Mouse (Mus musculus) ovary, postnatal 14 days (tissue): ENCODE measurements around the gene Cnfn.

ENCODE experiments used
- DNase-seq: peaks from one replicate; pipeline ENCODE4 v3.0.0; 2022; ENCODE audit warnings: low spot score

Cnfn gene

DNA sequence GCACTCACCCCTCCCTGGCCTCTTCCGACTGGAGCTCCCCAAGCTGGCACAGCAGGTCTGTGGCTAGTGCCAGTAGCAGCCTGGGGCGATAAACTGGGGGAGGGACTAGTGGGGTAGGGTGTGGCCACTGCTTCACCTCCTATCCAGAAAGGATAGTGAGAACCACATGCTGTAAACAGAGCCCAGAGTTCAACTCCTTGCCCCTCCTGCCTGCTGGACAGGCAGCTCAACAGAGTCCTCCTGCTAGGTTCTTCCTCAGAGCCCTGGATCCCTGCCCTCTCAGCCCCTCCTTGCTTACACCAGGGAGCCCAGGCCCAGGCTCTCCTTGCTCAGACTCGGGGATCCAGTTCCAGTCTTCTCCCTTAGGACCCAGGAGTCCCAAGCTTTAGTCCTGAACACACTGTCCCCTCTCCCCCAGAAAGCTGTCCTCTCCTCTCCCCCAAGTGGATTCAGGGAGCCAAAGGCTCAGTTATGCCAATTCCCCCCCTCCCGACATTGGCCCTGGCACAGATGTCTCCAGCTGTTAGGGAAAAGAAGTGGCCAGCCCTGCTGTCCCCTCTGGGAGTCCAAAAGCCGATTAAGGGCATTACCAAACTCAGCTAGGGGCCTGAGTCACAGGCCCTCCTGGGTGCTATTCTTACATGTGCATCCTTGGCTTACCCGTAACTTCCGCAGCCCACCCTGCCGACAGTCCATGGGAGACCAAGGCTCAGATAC lies 20.7 kb upstream of the Cnfn start:
- peak; percentile 46 for DNase-seq

DNA sequence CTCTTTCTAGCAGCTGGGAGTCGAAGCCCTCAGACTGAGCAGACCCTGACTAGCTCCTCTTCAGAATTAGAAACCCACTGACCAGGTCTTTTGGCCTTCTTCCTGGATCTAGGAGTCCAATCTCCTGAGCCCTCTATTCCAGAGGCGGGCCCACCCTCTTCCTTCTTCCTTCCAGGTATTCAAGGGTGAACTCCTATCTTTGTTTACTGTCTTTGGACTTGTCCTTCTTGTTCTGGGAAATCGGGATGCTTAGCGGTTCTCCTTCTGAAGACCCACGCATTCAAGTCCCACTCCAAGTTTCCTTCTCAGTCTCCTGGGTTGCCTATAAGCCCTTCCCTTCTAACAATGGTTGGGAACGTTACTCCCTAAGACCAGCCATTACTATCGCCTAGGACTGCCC lies 19.4 kb upstream of the Cnfn start:
- DNase-seq = no peak

DNA sequence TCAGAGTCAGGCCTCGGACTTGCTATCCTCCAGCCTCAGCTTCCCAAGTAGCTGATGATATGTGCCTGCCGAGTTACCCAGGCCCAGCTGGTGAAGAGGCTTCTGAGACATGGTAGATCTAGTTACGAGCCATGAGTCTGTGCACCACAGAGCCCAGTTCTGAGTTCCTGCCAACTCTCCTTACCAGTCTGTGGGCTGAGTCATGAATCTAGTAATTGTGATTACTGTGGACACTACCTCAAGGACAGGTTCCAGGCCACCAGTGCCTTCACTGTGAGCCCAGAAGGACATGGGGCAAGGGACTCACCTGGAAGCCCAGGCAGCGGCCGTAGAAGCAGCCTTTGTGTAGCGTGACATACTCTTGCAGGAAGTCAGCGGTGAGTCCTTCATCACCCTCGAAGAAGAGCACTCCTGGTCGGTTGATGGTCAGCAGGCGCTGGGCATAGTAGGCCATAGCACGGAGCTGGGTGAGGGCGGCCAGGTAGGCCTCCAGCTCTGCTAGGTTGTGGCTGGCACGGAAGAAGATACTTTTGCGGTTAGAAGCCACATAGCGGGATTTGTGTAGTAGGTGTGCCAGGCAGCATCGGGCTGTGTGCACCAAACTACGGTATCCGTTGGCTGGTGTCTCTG lies 18.4 kb upstream of the Cnfn start:
- DNase-seq = no peak

DNA sequence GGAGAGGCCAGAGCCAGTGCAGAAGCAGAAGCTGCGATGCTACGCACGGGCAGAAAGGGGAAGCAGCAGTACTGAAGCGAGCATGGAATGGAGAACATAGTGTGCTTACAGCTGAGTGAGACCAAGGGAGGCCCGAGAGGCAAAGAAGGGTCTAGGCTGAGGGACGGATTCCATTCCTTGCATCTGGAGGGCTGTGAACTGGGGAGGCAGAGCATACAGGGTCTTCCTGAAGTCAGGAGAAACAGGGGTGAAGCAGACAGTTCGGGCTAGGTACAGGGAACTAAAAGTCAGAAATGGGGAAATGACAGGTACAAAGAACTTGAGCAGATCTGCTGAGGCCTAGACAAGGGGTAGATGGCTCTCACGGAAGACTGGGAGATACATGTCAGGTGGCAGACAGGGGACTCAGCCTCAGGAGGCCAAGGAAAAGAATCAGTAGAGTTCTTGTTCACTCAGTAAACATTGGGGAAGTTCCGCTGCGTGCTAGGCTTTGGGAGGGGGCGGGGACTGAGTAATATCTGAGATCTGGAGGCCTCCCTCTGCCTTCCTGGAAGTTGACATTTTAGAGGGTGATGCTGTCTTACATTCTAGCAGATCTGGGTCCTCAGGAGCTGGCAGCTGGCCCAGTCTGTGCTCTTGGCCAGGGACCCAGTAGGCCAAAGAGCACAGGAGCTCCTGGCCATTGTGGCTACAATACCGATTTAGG lies 16.5 kb upstream of the Cnfn start:
- DNase-seq = peak; percentile 64

DNA sequence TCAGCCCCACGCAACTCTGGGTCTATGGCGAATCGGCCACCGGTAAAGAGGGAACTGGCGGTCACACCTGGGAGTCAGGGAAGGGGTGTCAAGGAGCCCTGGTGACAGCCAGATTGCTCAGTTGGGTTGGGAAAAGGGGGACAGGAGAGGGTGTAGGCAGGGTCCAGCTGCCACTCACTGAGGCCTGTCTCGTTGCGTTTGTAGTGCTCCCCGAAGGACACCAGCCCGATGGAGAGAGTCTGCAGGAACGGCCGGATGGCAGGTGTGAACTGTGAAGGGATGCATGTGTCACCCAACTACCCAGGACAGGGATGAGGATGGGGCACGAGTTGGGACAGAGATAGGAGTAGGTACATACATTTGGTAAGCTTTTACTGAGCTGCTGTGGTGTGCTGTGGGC lies 15.7 kb upstream of the Cnfn start:
- DNase-seq = no peak

DNA sequence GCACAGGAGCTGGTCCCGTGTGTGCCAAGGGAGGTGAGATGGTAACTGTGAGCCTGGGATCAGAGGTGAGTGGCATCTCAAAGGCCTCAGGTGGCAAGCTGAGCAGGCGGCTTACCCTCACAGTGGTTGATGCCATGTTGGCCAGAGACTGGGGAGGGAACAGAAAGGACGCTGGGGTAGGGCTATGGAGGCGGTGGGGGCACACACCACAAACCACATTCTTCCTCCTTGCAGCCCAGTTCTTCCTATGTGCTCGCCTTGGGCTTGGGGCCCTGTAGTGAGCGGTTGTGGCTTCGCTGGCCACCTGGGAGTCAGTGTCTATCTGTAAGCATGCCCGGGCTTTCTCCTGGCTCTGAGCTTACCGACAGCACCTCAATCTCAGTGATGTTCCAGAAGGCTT lies 15.3 kb upstream of the Cnfn start:
- no peak for DNase-seq

DNA sequence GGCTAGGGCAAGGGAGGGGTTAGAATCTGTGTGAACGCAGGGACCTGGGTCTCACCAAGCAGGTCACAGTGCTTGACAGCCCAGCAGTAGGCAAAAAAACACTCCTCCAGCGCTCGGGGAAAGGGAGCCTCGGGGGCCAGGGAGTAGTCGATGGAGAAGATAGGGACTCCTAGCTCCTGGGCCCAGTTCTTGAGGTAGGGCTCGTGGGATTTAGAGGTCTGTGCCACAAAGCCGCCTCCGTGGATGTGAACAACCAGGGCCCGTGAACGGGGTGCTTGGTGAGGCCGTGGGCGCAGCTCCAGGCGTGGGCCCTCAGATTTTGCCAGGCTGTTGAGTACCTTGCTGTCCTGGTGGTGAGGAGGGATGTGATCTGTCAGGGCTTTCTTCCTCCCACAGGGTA lies 14.8 kb upstream of the Cnfn start:
- DNase-seq = no peak

DNA sequence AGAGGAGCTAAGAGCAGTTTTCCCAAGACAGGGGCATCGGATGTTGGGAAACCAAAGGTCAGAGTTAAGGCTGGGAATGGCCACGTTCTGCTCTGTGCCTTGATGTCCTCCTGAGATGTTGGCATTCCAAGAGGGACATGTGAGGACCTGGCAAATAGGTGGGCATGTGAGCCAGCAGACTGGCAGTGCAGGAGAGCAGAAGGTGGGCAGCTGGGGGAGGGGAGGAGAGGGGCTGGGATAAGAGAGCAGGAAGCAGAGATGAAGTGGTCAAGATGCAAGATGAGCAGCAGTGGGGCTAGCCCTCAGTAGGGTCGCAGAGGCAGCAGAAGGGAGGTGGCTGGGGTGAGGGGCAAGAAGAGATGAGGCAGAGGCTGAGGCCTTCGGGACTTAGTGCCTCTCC lies 14.4 kb upstream of the Cnfn start:
- DNase-seq = no peak

DNA sequence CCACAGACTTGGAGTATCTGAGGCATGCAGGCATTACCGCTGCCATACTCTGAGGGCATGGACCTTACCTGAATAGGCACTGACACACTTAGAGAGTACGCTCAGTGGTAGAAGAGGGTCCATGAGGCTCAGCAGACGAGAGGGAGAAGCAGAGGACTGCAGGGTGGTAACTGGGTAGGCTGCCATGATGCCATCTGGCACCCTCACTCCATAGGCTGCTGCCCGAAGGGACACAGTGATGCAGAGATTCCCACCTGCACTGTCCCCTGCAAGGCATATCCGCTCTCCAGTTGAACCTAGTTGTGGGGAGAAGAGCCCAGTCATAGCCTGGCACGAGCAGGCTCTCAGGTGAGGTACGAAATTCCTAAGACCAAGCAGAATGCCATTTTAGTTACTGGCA lies 13.9 kb upstream of the Cnfn start:
- DNase-seq = no peak

DNA sequence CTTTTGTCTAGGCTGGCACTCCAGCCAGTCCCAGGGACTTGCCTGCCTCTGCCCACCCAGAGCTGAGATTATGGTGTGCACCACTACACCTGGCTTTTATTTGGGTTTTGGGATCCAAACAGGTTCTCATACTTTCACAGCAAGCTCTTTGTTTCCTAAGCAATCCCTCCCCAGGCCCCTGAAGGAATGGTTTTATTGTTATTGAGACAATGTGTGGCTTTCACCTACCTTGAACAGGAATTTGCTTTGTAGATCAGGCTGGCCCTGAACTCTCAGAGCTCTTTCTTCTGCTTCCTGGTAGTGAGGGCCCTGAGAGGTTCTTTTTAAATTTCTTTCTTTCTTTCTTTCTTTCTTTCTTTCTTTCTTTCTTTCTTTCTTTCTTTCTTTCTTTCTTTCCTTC lies 13.0 kb upstream of the Cnfn start:
- DNase-seq = no peak

DNA sequence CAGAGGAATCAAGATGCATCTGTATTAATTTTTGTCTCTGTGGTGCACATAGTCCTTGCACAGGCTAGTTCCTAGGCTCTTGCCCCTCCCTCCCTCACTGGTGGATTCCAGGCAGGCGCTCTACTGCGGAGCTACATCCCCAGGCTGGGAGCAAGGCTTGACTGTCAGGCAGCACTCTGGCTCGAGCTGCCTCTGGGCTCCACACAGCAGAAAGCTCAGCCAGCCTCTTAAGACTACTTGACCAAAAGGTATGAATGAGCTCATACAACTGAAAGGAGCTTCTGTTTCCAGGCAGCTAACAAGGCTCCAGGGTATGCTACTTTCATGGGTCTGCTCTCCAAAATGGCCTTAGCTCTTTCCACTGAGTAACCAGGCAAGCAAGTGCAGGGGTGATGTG lies 11.8 kb upstream of the Cnfn start:
- DNase-seq = no peak

DNA sequence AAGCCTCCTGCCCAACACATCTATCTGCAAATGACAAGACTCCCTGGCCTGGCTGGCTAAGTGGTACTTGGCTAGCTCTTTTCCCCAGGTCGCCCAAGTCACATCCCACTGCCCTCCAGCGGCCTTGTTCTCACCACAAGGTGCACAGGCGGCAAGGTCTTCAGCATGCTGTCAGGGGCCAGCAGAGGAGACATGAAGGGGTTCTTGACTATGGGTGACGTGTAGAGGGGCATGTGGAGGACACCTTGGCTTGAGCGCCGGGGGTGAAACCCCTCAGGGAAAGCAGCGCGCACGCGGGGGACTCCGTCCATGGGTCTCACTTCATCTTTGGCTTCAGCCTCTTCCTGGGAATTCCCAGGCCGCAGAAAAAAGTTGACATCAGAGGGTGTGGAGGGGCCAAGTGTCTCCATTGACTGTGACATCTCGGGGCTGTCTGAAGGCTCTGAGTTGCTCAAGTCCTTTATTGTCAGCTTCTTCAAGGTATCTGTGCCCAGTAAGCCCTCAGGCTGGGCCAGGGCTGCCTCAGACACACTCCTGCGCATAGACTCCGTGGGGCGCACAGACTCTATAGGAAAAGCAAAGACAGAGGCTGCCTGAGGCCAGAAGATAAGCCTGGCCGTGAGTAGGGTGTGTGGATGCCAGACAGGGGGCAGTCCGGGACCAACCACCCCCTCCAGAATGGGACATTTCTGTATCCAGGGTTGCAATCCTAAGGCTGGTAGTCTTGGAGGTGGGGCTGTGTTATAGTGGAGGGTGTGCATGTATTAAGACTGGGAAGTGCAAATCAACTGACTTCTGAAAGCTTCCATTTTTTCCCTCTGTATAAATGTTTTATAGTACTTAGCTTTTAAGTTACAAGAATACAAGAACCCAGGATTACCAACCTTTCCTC lies 11.1 kb upstream of the Cnfn start:
- no peak for DNase-seq

DNA sequence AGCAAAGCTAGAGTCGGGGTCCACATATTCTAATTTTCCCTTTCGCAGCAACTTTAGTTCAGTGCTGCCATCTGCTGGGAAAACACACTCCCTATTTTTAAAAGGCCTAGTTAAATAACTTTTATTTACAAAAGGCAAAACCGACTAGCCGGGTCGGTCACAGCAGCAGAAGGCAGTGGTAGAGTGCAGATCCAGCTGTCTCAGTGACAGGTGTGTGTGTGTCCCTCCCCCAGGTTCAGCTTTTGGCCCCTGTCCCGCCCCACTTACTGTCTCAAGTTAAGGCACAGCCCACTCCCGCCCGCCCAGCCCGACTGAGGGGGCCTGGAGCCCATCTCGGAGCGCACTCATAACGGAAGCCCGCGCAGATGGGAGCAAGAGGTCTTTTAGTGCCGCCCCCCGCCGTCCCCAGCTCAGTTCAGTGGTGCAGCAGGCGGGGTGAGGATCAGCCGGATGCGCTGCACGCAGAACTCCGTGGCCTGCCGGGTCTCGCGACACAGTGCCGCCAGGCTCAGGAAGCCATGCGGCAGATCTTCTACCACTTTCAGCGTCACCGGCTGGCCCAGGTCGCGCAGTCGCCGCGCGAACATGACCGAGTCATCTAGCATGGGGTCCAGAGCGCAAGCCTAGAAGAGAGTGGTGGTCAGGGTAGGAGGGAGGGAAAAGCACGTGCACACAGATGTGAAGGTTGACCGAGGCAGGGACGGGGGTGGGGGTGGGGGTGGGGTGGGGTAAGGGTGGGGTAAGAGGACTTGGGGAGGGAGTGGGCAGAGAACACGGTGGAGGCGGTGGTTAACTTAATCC lies 10.2 kb upstream of the Cnfn start:
- DNase-seq = peak; percentile 43

DNA sequence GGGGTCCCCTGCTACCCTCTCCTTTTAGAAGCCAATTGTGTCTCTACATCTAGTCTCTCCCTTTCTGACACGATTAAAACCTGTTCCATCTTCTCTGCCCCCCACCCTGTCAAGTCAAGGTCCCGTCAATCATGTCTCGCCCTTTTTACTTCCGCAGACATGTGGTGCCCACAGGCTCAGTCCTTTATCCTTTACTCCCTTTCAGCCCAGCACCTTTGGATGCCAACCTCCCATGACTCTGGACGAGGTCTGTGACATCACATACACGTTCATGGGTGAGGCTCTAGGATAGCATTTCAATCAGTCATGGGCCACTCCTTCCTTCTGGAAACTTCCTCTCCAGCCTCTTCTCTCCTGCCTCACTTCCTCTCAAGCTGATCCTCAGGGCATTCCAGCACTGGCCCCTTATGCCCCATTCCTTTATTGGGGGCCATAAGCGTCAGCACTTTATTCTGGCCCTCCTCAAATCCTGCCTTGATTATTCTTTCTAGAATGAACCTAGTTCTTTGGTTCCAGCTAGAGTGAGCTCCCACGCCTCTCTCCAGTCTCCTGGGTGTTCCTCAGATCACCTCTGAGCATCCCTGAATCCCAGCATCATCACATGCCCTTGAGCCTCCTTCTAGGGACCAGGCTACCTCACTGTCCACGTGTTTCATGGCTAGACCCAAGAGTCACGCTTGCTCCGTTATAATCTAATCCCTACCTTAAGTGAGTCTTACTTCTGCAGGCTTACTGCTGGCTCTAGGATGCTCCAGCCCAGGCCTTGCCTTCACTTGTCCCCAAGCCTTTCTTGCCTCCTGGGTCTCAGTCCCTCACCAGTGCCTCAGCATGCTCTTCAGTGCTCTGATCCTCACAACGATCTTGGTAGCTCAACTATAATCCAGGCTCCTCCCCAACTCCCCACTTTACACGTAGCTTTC lies 8.9 kb upstream of the Cnfn start:
- no peak for DNase-seq

DNA sequence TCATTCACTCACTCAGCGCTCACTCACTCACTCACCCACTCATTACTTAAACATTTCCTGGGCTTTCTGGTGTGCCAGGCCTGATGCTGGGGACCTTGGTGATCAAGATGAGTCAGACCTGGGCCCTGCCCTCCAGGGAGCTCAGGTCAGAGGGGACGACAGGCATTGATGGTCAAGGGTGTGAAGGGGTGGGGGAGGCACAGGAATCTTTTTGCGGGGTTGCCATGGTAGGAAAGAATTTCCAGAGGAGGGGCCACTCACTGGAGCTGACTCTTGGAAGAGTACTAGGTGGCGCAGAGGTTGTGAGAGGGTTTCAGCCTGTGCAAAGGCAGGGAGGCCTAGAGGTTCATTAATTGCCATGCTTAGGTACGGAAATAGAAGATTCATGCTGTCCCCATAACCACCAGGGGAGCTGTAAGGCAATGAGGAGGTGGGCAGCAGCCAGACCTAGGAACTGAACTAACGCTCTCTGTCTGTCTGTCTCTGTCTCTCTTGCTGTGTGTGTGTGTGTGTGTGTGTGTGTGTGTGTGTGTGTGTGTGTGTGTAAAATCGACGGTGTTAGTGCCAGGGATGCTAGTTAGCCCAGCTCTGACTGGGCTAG lies 7.7 kb upstream of the Cnfn start:
- no peak for DNase-seq

DNA sequence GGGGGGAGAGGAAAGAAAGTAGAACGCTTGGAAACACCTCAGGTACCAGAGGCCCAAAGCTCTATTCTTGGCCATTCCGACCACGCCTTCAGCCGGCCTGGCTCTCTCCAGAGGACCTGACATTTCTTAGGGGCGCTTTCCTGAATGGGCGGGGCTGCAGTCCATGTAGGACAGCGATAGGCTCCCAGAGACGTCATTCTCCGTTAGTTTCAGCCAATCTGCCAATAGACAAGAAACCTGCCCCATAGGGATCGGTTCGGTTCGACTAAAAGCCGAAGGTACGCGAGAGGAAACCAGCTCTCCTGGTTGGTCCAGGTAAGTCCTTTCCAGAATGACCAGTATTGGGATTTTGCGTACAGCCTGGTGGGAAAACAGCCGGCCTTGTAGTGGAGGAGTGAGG lies 7.0 kb upstream of the Cnfn start:
- peak; percentile 78 for DNase-seq

DNA sequence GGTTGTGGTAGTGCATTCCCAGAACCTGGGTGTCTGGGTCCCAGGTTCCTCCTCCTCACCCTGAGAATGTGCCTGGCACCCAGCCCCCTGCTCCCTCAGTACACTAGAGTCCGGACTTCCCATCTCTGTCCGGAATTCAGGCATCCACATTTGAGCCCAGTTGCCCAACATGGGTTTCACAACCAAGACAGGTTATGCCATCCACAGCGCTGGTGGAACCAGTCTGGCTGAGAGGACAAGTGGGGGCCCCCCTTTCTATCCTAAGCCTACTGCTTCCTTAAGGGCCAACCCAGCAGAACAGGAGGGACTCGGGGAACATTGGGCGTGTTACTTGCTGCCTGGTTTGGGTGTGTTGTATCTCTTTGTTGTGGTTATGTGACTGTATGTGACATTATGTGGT lies 2.9 kb upstream of the Cnfn start:
- no peak for DNase-seq

DNA sequence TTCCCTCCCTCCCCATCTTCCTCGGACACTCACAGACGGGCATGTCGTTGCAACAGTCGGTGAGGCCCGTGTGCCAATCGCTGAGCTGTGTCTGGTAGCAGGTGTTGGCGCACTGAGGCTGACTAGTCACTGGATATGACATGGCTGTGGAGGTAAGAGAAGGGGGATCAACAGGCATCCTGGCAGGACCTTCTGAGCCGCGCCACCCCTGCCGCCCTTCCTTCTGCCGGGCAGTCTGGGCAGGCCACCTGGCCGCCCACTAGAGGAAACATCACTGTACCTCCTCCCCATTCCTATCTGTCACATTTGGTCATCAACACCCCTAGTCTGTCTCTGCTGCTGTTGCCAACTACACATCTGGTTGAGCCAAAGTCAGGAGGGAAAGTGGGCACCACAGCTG lies 1.2 kb downstream of the Cnfn start:
- no peak for DNase-seq

DNA sequence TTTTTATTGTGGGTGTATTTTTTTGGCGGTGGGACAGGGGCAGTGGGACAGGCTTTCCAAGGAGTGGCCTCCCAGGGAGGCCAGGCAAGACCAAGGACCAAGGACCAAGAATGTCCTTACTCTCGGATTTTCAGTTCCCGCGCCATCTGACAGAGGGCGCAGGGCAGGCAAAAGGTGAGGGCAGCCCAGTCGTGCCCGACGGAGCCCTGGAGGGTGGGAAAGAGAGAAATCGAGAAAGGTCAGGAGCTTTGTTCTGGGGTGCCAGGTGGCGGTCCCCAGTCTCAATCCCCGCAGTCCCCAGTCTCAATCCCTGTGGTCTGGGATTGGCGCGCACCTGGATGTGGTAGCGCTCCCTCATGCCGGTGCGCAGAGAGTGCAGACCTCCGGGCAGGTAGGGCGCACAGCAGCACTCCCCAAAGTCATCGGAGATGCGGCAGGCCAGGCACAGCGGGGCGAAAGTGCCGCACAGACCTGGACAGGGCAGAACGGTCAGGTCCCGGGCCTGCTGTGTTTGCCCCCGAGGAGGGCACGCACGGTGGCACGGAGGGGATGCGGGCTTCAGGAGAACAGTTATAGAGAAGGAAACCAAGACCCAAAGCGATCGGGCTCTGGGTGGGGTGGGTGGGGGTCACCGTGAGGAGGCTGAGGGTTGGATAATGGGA lies 1.8 kb downstream of the Cnfn start:
- no peak for DNase-seq
